Mouse (Mus musculus): ENCODE results near the gene Trp53rkb.

Trp53rkb gene

GRCm38 (mm10) chr2:166834091-166834490 is 41.8 kb downstream of the Trp53rkb start:
- no peak for DNase-seq (ENCODE audit: low read depth)

GRCm38 (mm10) chr2:166834796-166835195 is 42.5 kb downstream of the Trp53rkb start:
- no peak for DNase-seq (ENCODE audit: low read depth)

- no peak for DNase-seq (ENCODE audit: low read depth)
Observed at GRCm38 (mm10) chr2:166835581-166835980, 43.2 kb downstream of the Trp53rkb start.

GRCm38 (mm10) chr2:166841813-166842212 is 49.5 kb downstream of the Trp53rkb start:
- no peak for DNase-seq (ENCODE audit: low read depth)

Data from c-Kit-positive CD71-positive TER-119-negative erythroid progenitor cells, embryonic 14.5 days (primary cell).